Mouse (Mus musculus) ES-E14 (cell line): Measurements from ENCODE around the gene Shb.

Source experiments
- CHD2 ChIP-seq: IDR thresholded peaks from 2 replicates; pipeline ENCODE4 v1.6.1; 2014; ENCODE audit warnings: mild to moderate bottlenecking, low read depth, low read length, inconsistent platforms
- HCFC1 ChIP-seq: IDR thresholded peaks from 2 replicates; pipeline ENCODE4 v1.6.1; 2012; ENCODE audit warnings: low read length, inconsistent platforms, borderline replicate concordance; ENCODE audit not compliant: insufficient read depth
- MAFK ChIP-seq: IDR thresholded peaks from 2 replicates; pipeline ENCODE4 v1.6.1; 2014; ENCODE audit warnings: mild to moderate bottlenecking, low read depth, low read length, inconsistent platforms; ENCODE audit not compliant: insufficient read depth
- ZC3H11A ChIP-seq: IDR thresholded peaks from 2 replicates; pipeline ENCODE4 v1.6.1; 2012; ENCODE audit warnings: low read depth, mild to moderate bottlenecking, inconsistent platforms, low read length, borderline replicate concordance
- ZNF384 ChIP-seq: IDR thresholded peaks from 2 replicates; pipeline ENCODE4 v1.6.1; 2012; ENCODE audit warnings: low read depth, low read length, inconsistent platforms

DNA sequence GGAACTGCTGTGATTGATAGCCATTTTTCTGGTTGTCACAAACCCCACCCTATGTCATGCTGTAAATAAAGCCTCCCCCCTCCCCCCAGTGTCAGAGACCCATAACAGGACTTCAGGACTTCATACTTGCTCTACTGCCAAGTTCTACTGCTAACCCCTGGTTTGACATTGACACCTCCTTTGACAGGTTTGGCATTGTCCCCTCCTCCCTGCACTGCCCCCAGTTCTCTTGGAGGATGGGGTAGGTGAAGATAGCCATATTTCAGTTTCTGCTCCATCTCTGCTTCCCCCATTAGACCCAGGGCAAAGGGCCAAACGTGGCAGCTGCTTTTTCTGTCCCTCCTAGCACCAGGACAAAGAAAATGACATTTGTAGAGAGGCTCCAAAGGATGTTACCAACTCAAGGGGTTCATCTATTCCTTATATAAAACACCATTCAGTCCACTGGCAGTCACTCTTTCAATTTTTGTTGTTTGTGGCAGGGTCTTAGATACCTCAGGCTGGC, 1.2 kb upstream of the Shb start:
- TF ChIP-seq HCFC1, result no peak
- no peak for TF ChIP-seq CHD2
- no peak for TF ChIP-seq ZC3H11A
- no peak for TF ChIP-seq ZNF384
- TF ChIP-seq MAFK, result no peak
